Mouse (Mus musculus) megakaryocyte, embryonic 14.5 days (primary cell): ENCODE measurements around the gene Dusp22. TPM values are rescaled to one million over a fixed set of nuclear protein-coding genes. Genes with fewer than 3 reads are reported as not detected.

Experiments
- H3K27me3 ChIP-seq: replicated peaks from 2 replicates; pipeline ENCODE3; 2012; ENCODE audit warnings: inconsistent platforms
- H3K36me3 ChIP-seq: replicated peaks from 2 replicates; pipeline ENCODE3; 2012; ENCODE audit warnings: low read length, inconsistent platforms, mixed read lengths
- H3K4me1 ChIP-seq: 2 replicates; pipeline ENCODE4 v1.6.1; 2012; ENCODE audit warnings: inconsistent platforms
- H3K4me3 ChIP-seq: replicated peaks from 2 replicates; pipeline ENCODE3; 2012; ENCODE audit warnings: moderate library complexity, mild to moderate bottlenecking, inconsistent platforms
- H3K9me3 ChIP-seq: 2 replicates; pipeline ENCODE4 v1.6.1; 2012; ENCODE audit warnings: inconsistent platforms
- FLI1 ChIP-seq: IDR thresholded peaks from 2 replicates; pipeline ENCODE4 v1.6.1; 2012; ENCODE audit warnings: low read length, inconsistent platforms, mixed read lengths
- GATA1 ChIP-seq: IDR thresholded peaks from 3 replicates; pipeline ENCODE4 v1.6.1; 2012; ENCODE audit warnings: mixed read lengths, low read length, inconsistent platforms, borderline replicate concordance
- polyA plus RNA-seq: library from polyadenylated mRNA; stranded (reverse); fragments of >175 nt; gene quantifications from 2 replicates; pipeline ENCODE4 v1.2.3, GENCODE M21; 2012; ENCODE audit warnings: low replicate concordance; ENCODE audit not compliant: insufficient read depth

Gene Dusp22
- polyA plus RNA-seq, 1 experiment, result 1.2 TPM

- H3K4me3 ChIP-seq, result no peak overlapping the region
- no peaks in the 10 kb centered on the region for H3K9me3 ChIP-seq
- H3K36me3 ChIP-seq, result no peaks in the 10 kb centered on the region
- H3K4me1 ChIP-seq, result no peaks in the 10 kb centered on the region
- peaks cover 6% of the 10 kb centered on the region for H3K27me3 ChIP-seq
- TF ChIP-seq GATA1, result no peak
Observed at GRCm38 (mm10) chr13:30691441-30692292, 31.9 kb downstream of the Dusp22 start.

- TF ChIP-seq FLI1 (no peak), GATA1 (no peak)
- no peaks in the 10 kb centered on the region for H3K36me3 ChIP-seq
- no peak overlapping the region for H3K4me3 ChIP-seq
- no peaks in the 10 kb centered on the region for H3K4me1 ChIP-seq
- H3K27me3 ChIP-seq, result peaks cover 5% of the 10 kb centered on the region
- H3K9me3 ChIP-seq, result no peaks in the 10 kb centered on the region
Observed at GRCm38 (mm10) chr13:30692644-30693385, 33.0 kb downstream of the Dusp22 start.

GRCm38 (mm10) chr13:30695232-30695631 is 35.4 kb downstream of the Dusp22 start:
- no peak overlapping the region for H3K4me3 ChIP-seq
- TF ChIP-seq FLI1, result no peak
- TF ChIP-seq GATA1, result no peak
- H3K4me1 ChIP-seq, result no peaks in the 10 kb centered on the region
- peaks cover 3% of the 10 kb centered on the region for H3K27me3 ChIP-seq
- H3K36me3 ChIP-seq, result no peaks in the 10 kb centered on the region
- no peaks in the 10 kb centered on the region for H3K9me3 ChIP-seq

GRCm38 (mm10) chr13:30695890-30696289 is 36.1 kb downstream of the Dusp22 start:
- Histone ChIP-seq H3K9me3 (no peaks in the 10 kb centered on the region), H3K4me3 (no peak overlapping the region), H3K4me1 (no peaks in the 10 kb centered on the region), H3K36me3 (no peaks in the 10 kb centered on the region), H3K27me3 (peaks cover 3% of the 10 kb centered on the region)
- TF ChIP-seq GATA1 (no peak), FLI1 (no peak)

GRCm38 (mm10) chr13:30697880-30698279 is 38.1 kb downstream of the Dusp22 start:
- H3K4me1 ChIP-seq, result no peaks in the 10 kb centered on the region
- H3K4me3 ChIP-seq, result no peak overlapping the region
- no peaks in the 10 kb centered on the region for H3K9me3 ChIP-seq
- peaks cover 3% of the 10 kb centered on the region for H3K27me3 ChIP-seq
- no peaks in the 10 kb centered on the region for H3K36me3 ChIP-seq
- TF ChIP-seq GATA1 (no peak), FLI1 (no peak)

- Histone ChIP-seq H3K36me3 (no peaks in the 10 kb centered on the region), H3K4me3 (no peak overlapping the region), H3K9me3 (no peaks in the 10 kb centered on the region), H3K4me1 (no peaks in the 10 kb centered on the region), H3K27me3 (peaks cover 7% of the 10 kb centered on the region)
- TF ChIP-seq GATA1, result no peak
- no peak for TF ChIP-seq FLI1
Observed at GRCm38 (mm10) chr13:30702695-30703094, 42.9 kb downstream of the Dusp22 start.

GRCm38 (mm10) chr13:30704246-30705095 is 44.7 kb downstream of the Dusp22 start:
- Histone ChIP-seq H3K27me3 (peaks cover 7% of the 10 kb centered on the region), H3K9me3 (no peaks in the 10 kb centered on the region), H3K36me3 (no peaks in the 10 kb centered on the region), H3K4me3 (no peak overlapping the region), H3K4me1 (no peaks in the 10 kb centered on the region)
- no peak for TF ChIP-seq GATA1
- no peak for TF ChIP-seq FLI1

- Histone ChIP-seq H3K9me3 (no peaks in the 10 kb centered on the region), H3K4me1 (no peaks in the 10 kb centered on the region), H3K36me3 (no peaks in the 10 kb centered on the region), H3K4me3 (no peak overlapping the region), H3K27me3 (peaks cover 7% of the 10 kb centered on the region)
- TF ChIP-seq FLI1, result no peak
- TF ChIP-seq GATA1, result no peak
Observed at GRCm38 (mm10) chr13:30711066-30711465, 51.3 kb downstream of the Dusp22 start.

GRCm38 (mm10) chr13:30711711-30712110 is 51.9 kb downstream of the Dusp22 start:
- H3K4me3 ChIP-seq, result no peak overlapping the region
- TF ChIP-seq GATA1, result no peak
- no peaks in the 10 kb centered on the region for H3K9me3 ChIP-seq
- no peaks in the 10 kb centered on the region for H3K36me3 ChIP-seq
- H3K4me1 ChIP-seq, result no peaks in the 10 kb centered on the region
- H3K27me3 ChIP-seq, result peaks cover 7% of the 10 kb centered on the region

- no peak overlapping the region for H3K4me3 ChIP-seq
- H3K36me3 ChIP-seq, result no peaks in the 10 kb centered on the region
- peaks cover 7% of the 10 kb centered on the region for H3K27me3 ChIP-seq
- TF ChIP-seq FLI1 (no peak), GATA1 (no peak)
- no peaks in the 10 kb centered on the region for H3K9me3 ChIP-seq
- H3K4me1 ChIP-seq, result no peaks in the 10 kb centered on the region
Observed at GRCm38 (mm10) chr13:30712280-30712679, 52.5 kb downstream of the Dusp22 start.
